Mouse (Mus musculus) fibroblast of lung, adult 2 months (primary cell): ENCODE data around the gene Phlpp1.

Source experiments
- DNase-seq: peaks from one replicate; pipeline ENCODE4 v3.0.0-alpha.2; 2011; ENCODE audit warnings: low read depth

Phlpp1 gene

GRCm38 (mm10) chr1:106314476-106314875 lies 142.9 kb downstream of the Phlpp1 start:
- DNase-seq: no peak

- DNase-seq: peak; percentile 13
Observed at GRCm38 (mm10) chr1:106316641-106317304, 145.2 kb downstream of the Phlpp1 start.

GRCm38 (mm10) chr1:106318341-106318740 lies 146.8 kb downstream of the Phlpp1 start:
- DNase-seq: no peak

- no peak for DNase-seq
Observed at GRCm38 (mm10) chr1:106320583-106320982, 149.0 kb downstream of the Phlpp1 start.

- DNase-seq: no peak
Observed at GRCm38 (mm10) chr1:106321432-106322126, 150.0 kb downstream of the Phlpp1 start.

GRCm38 (mm10) chr1:106326691-106327090 lies 155.1 kb downstream of the Phlpp1 start:
- DNase-seq: peak; percentile 7

GRCm38 (mm10) chr1:106342100-106342499 lies 170.5 kb downstream of the Phlpp1 start:
- no peak for DNase-seq

- DNase-seq: no peak
Observed at GRCm38 (mm10) chr1:106345265-106345664, 173.7 kb downstream of the Phlpp1 start.

GRCm38 (mm10) chr1:106346776-106347175 lies 175.2 kb downstream of the Phlpp1 start:
- DNase-seq: no peak

- DNase-seq: no peak
Observed at GRCm38 (mm10) chr1:106349116-106349515, 177.6 kb downstream of the Phlpp1 start.

GRCm38 (mm10) chr1:106351512-106351911 lies 180.0 kb downstream of the Phlpp1 start:
- no peak for DNase-seq

- peak; percentile 2 for DNase-seq
Observed at GRCm38 (mm10) chr1:106352801-106353511, 181.4 kb downstream of the Phlpp1 start.

GRCm38 (mm10) chr1:106353993-106354392 lies 182.4 kb downstream of the Phlpp1 start:
- DNase-seq: no peak

GRCm38 (mm10) chr1:106359474-106359873 lies 187.9 kb downstream of the Phlpp1 start:
- DNase-seq: no peak

GRCm38 (mm10) chr1:106362841-106363604 lies 191.5 kb downstream of the Phlpp1 start:
- DNase-seq: no peak

GRCm38 (mm10) chr1:106369330-106369729 lies 197.8 kb downstream of the Phlpp1 start:
- DNase-seq: no peak

GRCm38 (mm10) chr1:106372446-106372845 lies 200.9 kb downstream of the Phlpp1 start:
- no peak for DNase-seq

GRCm38 (mm10) chr1:106373656-106374055 lies 202.1 kb downstream of the Phlpp1 start:
- DNase-seq: no peak

- DNase-seq: no peak
Observed at GRCm38 (mm10) chr1:106374274-106374673, 202.7 kb downstream of the Phlpp1 start.

GRCm38 (mm10) chr1:106374971-106375370 lies 203.4 kb downstream of the Phlpp1 start:
- DNase-seq: no peak

GRCm38 (mm10) chr1:106376003-106376402 lies 204.5 kb downstream of the Phlpp1 start:
- DNase-seq: no peak

GRCm38 (mm10) chr1:106380465-106380864 lies 208.9 kb downstream of the Phlpp1 start:
- DNase-seq: no peak
